Mouse (Mus musculus) spleen, adult 12 weeks (tissue): ENCODE measurements around the gene Foxj1.

Experiments used
- DNase-seq: peaks from one replicate; pipeline ENCODE4 v3.0.0; 2022; ENCODE audit warnings: low spot score

Gene Foxj1

GRCm38 (mm10) chr11:116305423-116305822 lies 29.8 kb downstream of the Foxj1 start:
- no peak for DNase-seq

GRCm38 (mm10) chr11:116298621-116299020 lies 36.6 kb downstream of the Foxj1 start:
- no peak for DNase-seq

GRCm38 (mm10) chr11:116298221-116298620 lies 37.0 kb downstream of the Foxj1 start:
- DNase-seq, result no peak

GRCm38 (mm10) chr11:116297017-116297416 lies 38.2 kb downstream of the Foxj1 start:
- DNase-seq, result no peak

- no peak for DNase-seq
These were observed 38.9 kb downstream of the Foxj1 start for GRCm38 (mm10) chr11:116296191-116296734.

GRCm38 (mm10) chr11:116294319-116294718 lies 40.9 kb downstream of the Foxj1 start:
- no peak for DNase-seq

GRCm38 (mm10) chr11:116293538-116294137 lies 41.6 kb downstream of the Foxj1 start:
- DNase-seq, result no peak

- DNase-seq, result no peak
These were observed 42.8 kb downstream of the Foxj1 start for GRCm38 (mm10) chr11:116292401-116292800.

GRCm38 (mm10) chr11:116290556-116290955 lies 44.6 kb downstream of the Foxj1 start:
- no peak for DNase-seq

- DNase-seq, result no peak
These were observed 47.8 kb downstream of the Foxj1 start for GRCm38 (mm10) chr11:116287351-116287750.

GRCm38 (mm10) chr11:116285770-116286191 lies 49.4 kb downstream of the Foxj1 start:
- DNase-seq, result no peak

- no peak for DNase-seq
These were observed 51.2 kb downstream of the Foxj1 start for GRCm38 (mm10) chr11:116283982-116284381.

- no peak for DNase-seq
These were observed 52.2 kb downstream of the Foxj1 start for GRCm38 (mm10) chr11:116282912-116283521.

GRCm38 (mm10) chr11:116282089-116282488 lies 53.1 kb downstream of the Foxj1 start:
- no peak for DNase-seq

- no peak for DNase-seq
These were observed 53.5 kb downstream of the Foxj1 start for GRCm38 (mm10) chr11:116281671-116282070.

GRCm38 (mm10) chr11:116280751-116281663 lies 54.2 kb downstream of the Foxj1 start, which contains the start of gene Galr2:
TSS of gene Galr2 (plus strand) at chr11:116280939.
- DNase-seq, result no peak
